Mouse (Mus musculus): Measurements from ENCODE around the gene Tbc1d10a.

DNA sequence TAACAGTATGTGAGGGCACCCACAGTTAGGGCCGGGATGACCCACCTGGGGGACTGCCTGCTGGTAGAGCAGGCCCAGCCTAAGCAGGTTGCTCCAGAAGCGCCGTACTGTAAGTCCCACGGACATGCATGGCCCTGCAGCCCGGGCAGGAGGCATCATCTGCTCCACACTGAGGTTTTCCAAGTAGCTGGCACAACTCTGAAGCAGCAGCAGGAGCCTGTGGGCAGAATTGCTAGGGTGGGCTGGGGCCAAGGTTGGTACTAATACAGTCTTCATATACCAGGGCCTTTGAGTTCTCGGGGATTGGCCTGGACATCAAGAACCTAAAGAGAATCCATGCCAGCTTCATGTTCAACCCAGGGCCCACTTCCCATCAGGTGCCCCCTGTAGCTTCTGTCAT is 36.7 kb upstream of the Tbc1d10a start:
- TF ChIP-seq POLR2A (IDR thresholded peaks at IDR 0.05; ENCODE audit: insufficient read length, low read depth), result no peak
- TF ChIP-seq MYOD1 (IDR thresholded peaks at IDR 0.05; ENCODE audit: control insufficient read depth in 1 of 3, insufficient read length in 2 of 3, low read depth in 2 of 3), result no peak
- no peak for TF ChIP-seq MAX (IDR thresholded peaks at IDR 0.05; ENCODE audit: low read depth)
- TF ChIP-seq USF1 (IDR thresholded peaks at IDR 0.05; ENCODE audit: low read depth), result no peak
- no peak for TF ChIP-seq MYOG (IDR thresholded peaks at IDR 0.05; ENCODE audit: control insufficient read depth in 1 of 3, insufficient read depth in 1 of 3, insufficient read length in 2 of 3, low read depth in 2 of 3)
- no peak for TF ChIP-seq SRF (IDR thresholded peaks at IDR 0.05; ENCODE audit: control insufficient read depth, insufficient read length, low read depth)
- TF ChIP-seq TCF12 (IDR thresholded peaks at IDR 0.05; ENCODE audit: insufficient read depth, poor library complexity, severe bottlenecking), result no peak
- no peak for TF ChIP-seq POLR2AphosphoS2 (IDR thresholded peaks at IDR 0.05; ENCODE audit: insufficient read length, low read depth)
- no peak for TF ChIP-seq CEBPB (IDR thresholded peaks at IDR 0.05; ENCODE audit: insufficient read depth, poor library complexity, severe bottlenecking)
- no peak for TF ChIP-seq REST (IDR thresholded peaks at IDR 0.05; ENCODE audit: insufficient read depth, insufficient read length)
- TF ChIP-seq E2F4 (IDR thresholded peaks at IDR 0.05; ENCODE audit: insufficient read depth), result no peak

Measured in myocyte (in vitro differentiated cells).